Mouse (Mus musculus): Measurements from ENCODE around the gene Arhgap33. TPM values are rescaled to one million over a fixed set of nuclear protein-coding genes. Genes with fewer than 3 reads are reported as not detected.
A peak's percentile ranks its signal among the peaks of the same experiment; 100 is the strongest.
"Not testable (repeated sequence)": the region's sequence is repeated elsewhere in the genome, so short reads cannot be mapped to it uniquely, and the experiment has no call there.

Arhgap33 gene
- polyA plus RNA-seq, 1 experiment from 2014 or later: 148 TPM

DNA sequence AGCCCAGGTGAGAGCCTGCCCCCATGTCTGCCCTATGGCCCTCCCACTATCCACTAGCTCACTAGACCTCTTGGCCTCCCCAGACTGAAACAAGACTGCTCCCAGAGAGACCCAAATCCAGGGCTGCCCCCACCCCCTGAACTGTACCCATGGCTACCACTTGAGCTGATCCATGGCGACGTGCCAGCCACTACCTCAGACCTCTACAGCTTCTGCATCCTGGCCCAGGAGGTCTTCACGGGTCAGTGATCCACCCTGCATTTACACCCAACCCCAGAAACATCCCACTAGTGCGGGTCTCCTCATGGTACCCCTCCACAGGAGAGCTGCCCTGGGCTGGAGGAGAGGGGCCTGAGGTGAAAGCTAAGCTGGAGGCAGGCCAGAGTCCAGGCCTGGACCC, 14.5 kb downstream of the Arhgap33 start:
- H3K27me3 ChIP-seq (replicated peaks; ENCODE audit: control insufficient read depth, insufficient read depth, low read length): no peaks in the 10 kb centered on the region
- 61% methylated on average over 4 of the region's 4 CpGs for WGBS
- peak; percentile 19; the same call in 1 of the 2 replicates for ATAC-seq
- H3K4me3 ChIP-seq (replicated peaks; ENCODE audit: low read length): no peak overlapping the region
- H3K4me2 ChIP-seq (ENCODE audit: low read length): no peak overlapping the region
- no peaks in the 10 kb centered on the region for H3K9me3 ChIP-seq (ENCODE audit: control insufficient read depth, low read length)
- no peak overlapping the region for H3K27ac ChIP-seq (ENCODE audit: low read length)
- peaks cover 7% of the 10 kb centered on the region for H3K4me1 ChIP-seq (replicated peaks; ENCODE audit: control insufficient read depth, insufficient read depth, low read length)
- H3K36me3 ChIP-seq (ENCODE audit: control insufficient read depth, insufficient read depth): peaks cover 12% of the 10 kb centered on the region
- no peak overlapping the region for H3K9ac ChIP-seq (replicated peaks; ENCODE audit: low read depth, low read length)

DNA sequence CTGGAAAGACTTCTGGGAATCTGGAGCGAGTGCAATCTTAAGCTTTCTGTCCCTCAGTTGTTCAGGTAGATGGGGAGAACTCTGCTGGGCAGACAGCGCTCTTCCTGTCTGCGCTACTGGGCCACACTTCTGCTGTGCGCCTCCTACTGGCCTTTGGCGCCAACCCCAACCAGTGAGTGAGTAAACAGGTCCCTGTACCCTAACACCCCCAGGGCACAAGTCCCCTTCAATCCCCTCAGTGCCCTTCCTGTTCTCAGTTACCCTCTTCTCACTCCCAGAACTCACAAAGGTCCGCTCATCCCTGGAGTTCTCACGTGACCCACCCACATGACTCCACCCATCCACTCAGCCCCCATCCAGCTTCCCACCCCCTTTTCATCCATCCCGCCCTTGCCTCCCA, 16.5 kb downstream of the Arhgap33 start:
- no peak for ATAC-seq
- H3K27me3 ChIP-seq (replicated peaks; ENCODE audit: control insufficient read depth, insufficient read depth, low read length): no peaks in the 10 kb centered on the region
- H3K4me2 ChIP-seq (ENCODE audit: low read length): no peak overlapping the region
- no peaks in the 10 kb centered on the region for H3K9me3 ChIP-seq (ENCODE audit: control insufficient read depth, low read length)
- H3K27ac ChIP-seq (ENCODE audit: low read length): no peak overlapping the region
- 43% methylated on average over 8 of the region's 8 CpGs for WGBS
- H3K4me3 ChIP-seq (replicated peaks; ENCODE audit: low read length): no peak overlapping the region
- peaks cover 7% of the 10 kb centered on the region for H3K4me1 ChIP-seq (replicated peaks; ENCODE audit: control insufficient read depth, insufficient read depth, low read length)
- no peak overlapping the region for H3K9ac ChIP-seq (replicated peaks; ENCODE audit: low read depth, low read length)
- H3K36me3 ChIP-seq (ENCODE audit: control insufficient read depth, insufficient read depth): no peaks in the 10 kb centered on the region; the same call in 1 of the 2 replicates

DNA sequence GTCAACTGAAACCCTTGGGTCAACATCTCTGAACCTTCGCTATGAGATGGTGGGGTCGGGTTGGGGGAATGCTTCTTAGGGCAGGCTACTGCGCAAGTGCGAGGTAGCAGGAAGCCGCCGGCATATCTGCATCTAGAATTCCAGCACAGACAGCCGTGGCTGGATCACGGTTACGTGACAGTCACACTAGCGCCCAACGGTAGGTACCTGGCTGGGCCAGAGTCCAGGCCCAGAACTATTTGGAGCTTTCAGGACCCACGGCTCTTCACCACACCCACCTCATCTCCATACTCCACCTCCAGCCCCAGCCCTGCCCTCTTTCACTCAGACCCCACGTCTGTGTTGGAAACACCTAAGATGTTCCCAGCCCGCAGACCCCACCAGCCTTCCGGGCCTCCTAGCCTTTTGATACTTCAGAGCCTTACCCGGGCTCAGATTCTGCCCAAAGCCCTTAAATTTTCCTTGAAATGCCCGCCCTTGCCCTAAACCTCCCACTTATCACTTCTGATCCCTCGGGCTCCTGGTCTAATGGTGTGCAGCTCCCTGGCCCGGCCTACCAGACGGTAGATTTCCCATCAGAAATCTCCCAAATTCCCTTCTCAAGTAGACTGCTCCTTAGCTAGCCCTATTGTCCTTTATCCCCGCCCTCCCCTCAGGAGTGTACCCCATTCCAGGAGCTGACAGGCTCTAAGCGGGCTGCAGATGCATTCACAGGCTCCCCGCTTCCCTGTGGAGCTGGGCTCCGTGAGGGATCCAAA, 19.7 kb downstream of the Arhgap33 start:
- peaks cover 2% of the 10 kb centered on the region for H3K4me1 ChIP-seq (replicated peaks; ENCODE audit: control insufficient read depth, insufficient read depth, low read length)
- no peak overlapping the region for H3K4me3 ChIP-seq (replicated peaks; ENCODE audit: low read length)
- no peak for ATAC-seq
- H3K9ac ChIP-seq (replicated peaks; ENCODE audit: low read depth, low read length): no peak overlapping the region
- WGBS: 59% methylated on average over 24 of the region's 24 CpGs
- H3K4me2 ChIP-seq (ENCODE audit: low read length): no peak overlapping the region
- no peaks in the 10 kb centered on the region for H3K27me3 ChIP-seq (replicated peaks; ENCODE audit: control insufficient read depth, insufficient read depth, low read length)
- H3K9me3 ChIP-seq (ENCODE audit: control insufficient read depth, low read length): no peaks in the 10 kb centered on the region
- H3K27ac ChIP-seq (ENCODE audit: low read length): no peak overlapping the region
- H3K36me3 ChIP-seq (ENCODE audit: control insufficient read depth, insufficient read depth): no peaks in the 10 kb centered on the region

DNA sequence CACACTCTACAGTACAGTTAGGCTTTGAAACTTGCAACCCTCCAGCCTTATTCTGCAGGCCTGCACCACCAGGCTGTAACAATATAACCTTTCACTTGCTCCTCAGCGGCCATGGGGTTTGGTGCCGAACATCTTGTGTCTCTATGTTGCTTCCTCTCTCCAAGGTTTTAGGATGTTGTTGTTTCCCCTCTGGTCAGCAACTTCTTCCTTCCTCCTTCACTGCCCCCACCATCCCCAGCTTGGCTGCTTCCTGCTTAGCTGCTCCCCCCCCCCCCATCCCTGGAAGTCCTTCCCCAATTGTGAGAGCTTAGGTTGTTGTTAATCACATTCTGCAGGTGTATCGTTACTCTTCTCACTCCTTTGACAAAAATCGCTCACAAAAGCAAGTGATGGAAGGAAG, 26.8 kb downstream of the Arhgap33 start:
- no peak overlapping the region for H3K4me3 ChIP-seq (replicated peaks; ENCODE audit: low read length)
- no peaks in the 10 kb centered on the region for H3K27me3 ChIP-seq (replicated peaks; ENCODE audit: control insufficient read depth, insufficient read depth, low read length)
- H3K9me3 ChIP-seq (ENCODE audit: control insufficient read depth, low read length): no peaks in the 10 kb centered on the region
- no peaks in the 10 kb centered on the region for H3K36me3 ChIP-seq (ENCODE audit: control insufficient read depth, insufficient read depth)
- no peak for ATAC-seq
- no peak overlapping the region for H3K9ac ChIP-seq (replicated peaks; ENCODE audit: low read depth, low read length)
- H3K4me2 ChIP-seq (ENCODE audit: low read length): no peak overlapping the region
- no peaks in the 10 kb centered on the region for H3K4me1 ChIP-seq (replicated peaks; ENCODE audit: control insufficient read depth, insufficient read depth, low read length)
- H3K27ac ChIP-seq (ENCODE audit: low read length): no peak overlapping the region
- WGBS: 81% methylated on average over 4 of the region's 4 CpGs

DNA sequence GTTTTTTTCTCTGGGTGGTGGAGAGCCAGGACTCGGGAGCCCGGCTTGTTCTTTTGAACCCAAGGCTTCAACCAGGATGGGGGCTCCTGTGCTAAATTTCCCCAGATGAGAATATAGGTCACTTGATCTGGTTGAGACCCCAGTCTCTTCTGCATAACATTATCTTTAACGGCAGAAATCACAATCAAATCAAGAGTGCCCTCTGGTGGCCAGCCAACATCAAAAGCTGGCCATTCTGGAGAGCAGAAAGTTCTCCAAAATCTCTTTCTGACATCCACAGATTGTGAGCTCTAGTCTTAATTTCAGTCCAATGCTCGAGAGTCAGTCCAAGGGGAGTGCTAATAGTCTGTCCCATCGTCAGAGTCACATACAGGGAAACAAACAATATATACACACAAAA, 33.7 kb downstream of the Arhgap33 start:
- H3K4me3 ChIP-seq (replicated peaks; ENCODE audit: low read length); H3K36me3 ChIP-seq (ENCODE audit: control insufficient read depth, insufficient read depth); H3K9ac ChIP-seq (replicated peaks; ENCODE audit: low read depth, low read length); H3K27me3 ChIP-seq (replicated peaks; ENCODE audit: control insufficient read depth, insufficient read depth, low read length); ATAC-seq; H3K27ac ChIP-seq (ENCODE audit: low read length); H3K4me2 ChIP-seq (ENCODE audit: low read length); H3K4me1 ChIP-seq (replicated peaks; ENCODE audit: control insufficient read depth, insufficient read depth, low read length); H3K9me3 ChIP-seq (ENCODE audit: control insufficient read depth, low read length): not testable (repeated sequence)
- WGBS: 68% methylated on average over 5 of the region's 5 CpGs

DNA sequence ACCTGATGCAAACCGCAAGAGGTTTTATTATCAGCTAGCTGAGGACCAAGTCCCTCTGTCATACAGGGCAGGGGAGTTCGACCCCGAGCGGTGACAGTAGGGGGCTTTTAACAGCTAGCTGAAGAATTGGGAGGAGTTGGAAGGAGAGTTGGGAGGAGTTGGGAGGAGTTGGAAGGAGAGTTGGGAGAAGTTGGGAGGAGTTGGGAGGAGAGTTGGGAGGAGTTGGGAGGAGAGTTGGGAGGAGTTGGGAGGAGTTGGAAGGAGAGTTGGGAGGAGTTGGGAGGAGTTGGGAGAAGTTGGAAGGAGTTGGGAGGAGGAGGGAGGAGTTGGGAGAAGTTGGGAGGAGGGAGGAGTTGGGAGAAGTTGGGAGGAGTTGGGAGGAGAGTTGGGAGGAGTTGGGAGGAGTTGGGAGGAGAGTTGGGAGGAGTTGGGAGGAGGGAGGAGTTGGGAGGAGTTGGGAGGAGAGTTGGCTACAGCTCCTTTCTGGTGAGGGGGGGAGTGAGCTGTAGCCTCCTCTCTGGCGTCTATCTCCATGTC, 39.3 kb downstream of the Arhgap33 start:
- WGBS: 62% methylated on average over 5 of the region's 5 CpGs
- not testable (repeated sequence) for ATAC-seq; H3K4me1 ChIP-seq (replicated peaks; ENCODE audit: control insufficient read depth, insufficient read depth, low read length); H3K36me3 ChIP-seq (ENCODE audit: control insufficient read depth, insufficient read depth); H3K4me3 ChIP-seq (replicated peaks; ENCODE audit: low read length); H3K27me3 ChIP-seq (replicated peaks; ENCODE audit: control insufficient read depth, insufficient read depth, low read length); H3K4me2 ChIP-seq (ENCODE audit: low read length); H3K27ac ChIP-seq (ENCODE audit: low read length); H3K9me3 ChIP-seq (ENCODE audit: control insufficient read depth, low read length); H3K9ac ChIP-seq (replicated peaks; ENCODE audit: low read depth, low read length)

DNA sequence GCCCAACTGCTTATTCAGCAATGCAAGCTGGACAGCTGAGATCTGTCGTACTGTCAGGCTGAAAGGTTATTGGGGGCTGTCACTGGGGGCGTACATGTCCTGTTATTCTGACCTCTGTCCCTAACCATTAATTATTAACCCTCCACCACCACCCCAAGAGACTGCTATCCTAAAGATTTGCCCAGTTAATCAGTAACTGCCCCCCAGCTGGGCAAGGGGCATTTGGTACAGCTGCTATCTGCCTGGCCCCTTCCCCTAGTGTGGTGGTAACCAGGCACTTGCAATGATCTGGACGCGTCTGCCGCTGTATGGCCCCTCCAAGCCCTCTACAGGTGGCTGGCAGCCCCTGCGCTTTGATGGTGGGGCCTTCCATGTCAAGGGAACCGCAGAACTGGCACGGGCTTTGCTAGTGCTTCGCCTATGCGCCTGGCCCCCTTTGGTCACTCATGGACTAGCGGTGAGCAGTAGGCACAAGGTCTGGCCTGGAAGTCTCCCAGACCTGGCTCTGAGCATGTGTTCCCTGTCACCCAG, 41.4 kb downstream of the Arhgap33 start, which contains the start of gene Prodh2:
Gene Prodh2 (plus strand): TSS at position 222 of the 531 bp plus-strand sequence.
- WGBS: 62% methylated on average over 11 of the region's 11 CpGs
- Histone ChIP-seq H3K36me3 (ENCODE audit: control insufficient read depth, insufficient read depth) (no peaks in the 10 kb centered on the region), H3K4me1 (replicated peaks; ENCODE audit: control insufficient read depth, insufficient read depth, low read length) (no peaks in the 10 kb centered on the region), H3K27me3 (replicated peaks; ENCODE audit: control insufficient read depth, insufficient read depth, low read length) (no peaks in the 10 kb centered on the region), H3K9ac (replicated peaks; ENCODE audit: low read depth, low read length) (no peak within 1 kb of the TSS), H3K27ac (ENCODE audit: low read length) (no peak within 1 kb of the TSS), H3K9me3 (ENCODE audit: control insufficient read depth, low read length) (no peaks in the 10 kb centered on the region), H3K4me2 (ENCODE audit: low read length) (no peak within 1 kb of the TSS), H3K4me3 (replicated peaks; ENCODE audit: low read length) (no peak within 1 kb of the TSS)
- no peak for ATAC-seq

DNA sequence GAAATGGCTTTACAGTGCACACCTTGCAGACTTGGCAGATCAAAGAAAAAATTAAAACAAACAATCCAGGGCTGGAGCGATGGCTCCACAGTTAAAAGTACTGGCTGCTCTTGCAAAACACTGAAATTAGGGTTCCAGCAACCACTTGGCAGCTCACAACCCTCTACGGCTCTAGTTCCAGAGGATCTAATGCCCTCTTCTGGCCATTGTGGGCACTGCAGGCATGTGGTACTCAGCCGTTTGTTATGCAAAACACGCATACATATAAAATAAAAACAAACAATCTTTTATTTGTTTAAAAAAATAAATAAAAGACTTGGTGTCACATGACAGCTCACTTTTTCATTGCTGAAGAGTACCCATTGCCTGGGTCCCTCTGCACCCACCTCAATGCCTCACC, 42.1 kb downstream of the Arhgap33 start:
- no peak for ATAC-seq
- Histone ChIP-seq H3K4me2 (ENCODE audit: low read length) (no peak overlapping the region), H3K4me1 (replicated peaks; ENCODE audit: control insufficient read depth, insufficient read depth, low read length) (no peaks in the 10 kb centered on the region), H3K4me3 (replicated peaks; ENCODE audit: low read length) (no peak overlapping the region), H3K9me3 (ENCODE audit: control insufficient read depth, low read length) (no peaks in the 10 kb centered on the region), H3K27ac (ENCODE audit: low read length) (no peak overlapping the region), H3K36me3 (ENCODE audit: control insufficient read depth, insufficient read depth) (no peaks in the 10 kb centered on the region), H3K9ac (replicated peaks; ENCODE audit: low read depth, low read length) (no peak overlapping the region), H3K27me3 (replicated peaks; ENCODE audit: control insufficient read depth, insufficient read depth, low read length) (no peaks in the 10 kb centered on the region)
- WGBS: 8% methylated on average over 4 of the region's 4 CpGs

DNA sequence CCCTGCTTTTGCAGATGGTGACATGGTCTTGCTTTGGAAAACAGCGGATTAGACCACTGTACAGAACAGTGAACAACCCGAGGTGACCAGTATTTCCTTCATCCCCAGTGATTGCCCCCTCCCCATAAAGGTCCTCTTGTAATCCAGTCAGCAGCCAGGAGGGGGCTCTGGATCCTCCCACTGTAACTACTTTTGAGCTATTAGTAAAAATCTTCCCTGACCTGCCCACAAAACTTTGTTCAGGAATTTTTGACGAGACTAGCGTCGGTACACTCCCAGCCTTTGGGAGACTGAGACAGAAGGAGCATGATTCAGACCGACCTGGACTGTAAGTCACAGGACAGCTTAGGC, 43.9 kb downstream of the Arhgap33 start:
- H3K27ac ChIP-seq (ENCODE audit: low read length): no peak overlapping the region
- no peak overlapping the region for H3K9ac ChIP-seq (replicated peaks; ENCODE audit: low read depth, low read length)
- 12% methylated on average over 6 of the region's 6 CpGs for WGBS
- H3K36me3 ChIP-seq (ENCODE audit: control insufficient read depth, insufficient read depth): no peaks in the 10 kb centered on the region
- no peaks in the 10 kb centered on the region for H3K27me3 ChIP-seq (replicated peaks; ENCODE audit: control insufficient read depth, insufficient read depth, low read length)
- no peaks in the 10 kb centered on the region for H3K9me3 ChIP-seq (ENCODE audit: control insufficient read depth, low read length)
- ATAC-seq: no peak
- no peaks in the 10 kb centered on the region for H3K4me1 ChIP-seq (replicated peaks; ENCODE audit: control insufficient read depth, insufficient read depth, low read length)
- H3K4me2 ChIP-seq (ENCODE audit: low read length): no peak overlapping the region
- H3K4me3 ChIP-seq (replicated peaks; ENCODE audit: low read length): no peak overlapping the region
